Mouse (Mus musculus) brain, embryonic 14.5 days (tissue): ENCODE measurements around the gene Vmn2r72.

ENCODE experiments used
- CTCF ChIP-seq: fragments of 200-500 bp; IDR thresholded peaks from 2 replicates; pipeline ENCODE4 v1.5.1; 2012; ENCODE audit warnings: inconsistent platforms, mild to moderate bottlenecking, moderate library complexity, borderline replicate concordance; ENCODE audit not compliant: insufficient read depth, insufficient read length; ENCODE audit errors: extremely low read depth
- POLR2A ChIP-seq: fragments of 200-500 bp; IDR thresholded peaks from 2 replicates; pipeline ENCODE4 v1.6.1; 2012; ENCODE audit warnings: mild to moderate bottlenecking, inconsistent platforms, borderline replicate concordance; ENCODE audit not compliant: poor library complexity, insufficient read depth, insufficient read length, severe bottlenecking; ENCODE audit errors: extremely low read depth

DNA sequence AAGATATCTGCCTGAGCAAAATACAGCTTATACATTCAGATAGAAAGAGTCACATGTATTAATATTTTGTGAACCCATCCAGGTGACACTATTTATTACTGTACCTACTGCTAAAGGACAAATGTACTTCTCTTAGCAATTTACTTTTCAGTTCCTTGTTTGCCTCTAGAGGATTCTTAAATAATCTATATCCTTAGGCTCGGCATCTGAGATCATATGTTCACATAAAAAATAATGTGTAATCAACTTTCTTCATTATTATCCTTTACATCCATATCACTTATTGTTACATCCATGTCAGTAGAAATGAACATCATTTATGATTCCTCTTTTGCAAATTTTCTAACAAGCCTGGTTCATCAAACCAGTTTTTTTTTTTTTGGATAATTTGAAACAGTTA is at the start of gene Vmn2r72:
- no peak for TF ChIP-seq CTCF
- TF ChIP-seq POLR2A: no peak
